In genomic region chr13:64152241-64152669, GRCm38 (mm10) we compare ENCODE assay signal across 8 mouse cellular contexts. TPM values are rescaled to one million over a fixed set of nuclear protein-coding genes. Genes with fewer than 3 reads are reported as not detected.
A peak's percentile ranks its signal among the peaks of the same experiment; 100 is the strongest.
DNase-seq lines count a peak whose midpoint lies in the region; ATAC-seq and TF ChIP-seq lines count a peak whose summit lies in the region.

No protein-coding gene starts in this region.

- ATAC-seq in forebrain, postnatal 0 days: peak; percentile 4

- in situ Hi-C loops in ES-E14 (cut with MboI; ENCODE audit: low sequenced_read_pairs in 2 of 2, unreplicated experiment in 2 of 2): no loop called here

- H3K27ac ChIP-seq in ES-E14 (ENCODE audit: insufficient read depth, low read depth, low read length, poor library complexity, severe bottlenecking): peak overlapping the region; percentile 96
- peak overlapping the region; percentile 62 for H3K27ac ChIP-seq in forebrain, postnatal 0 days (ENCODE audit: low read depth, low read length)

- under 1% methylated on average over 35 of the region's 42 CpGs for WGBS in forebrain, postnatal 0 days

- TF ChIP-seq CTCF in forebrain, postnatal 0 days (IDR thresholded peaks at IDR 0.05; ENCODE audit: low read depth): no peak

- peak overlapping the region; percentile 90 to 94 for H3K4me3 ChIP-seq in ES-E14 (ENCODE audit: insufficient read depth in 1 of 2, low read depth in 1 of 2, low read length in 2 of 2, poor library complexity in 1 of 2, severe bottlenecking in 1 of 2)
- H3K4me3 ChIP-seq in forebrain, postnatal 0 days (ENCODE audit: low read depth, low read length): peak overlapping the region; percentile 82

- peaks cover 3% of the 10 kb centered on the region; the same call in 1 of the 2 replicates for H3K36me3 ChIP-seq in ES-E14 (ENCODE audit: control insufficient read depth, insufficient read depth, low read length, poor library complexity, severe bottlenecking)
- no peaks in the 10 kb centered on the region for H3K36me3 ChIP-seq in forebrain, postnatal 0 days (ENCODE audit: insufficient read depth)

- no peaks in the 10 kb centered on the region for H3K9me3 ChIP-seq in ES-E14 (ENCODE audit: control insufficient read depth, insufficient read depth, low read depth, low read length)
- no peaks in the 10 kb centered on the region for H3K9me3 ChIP-seq in forebrain, postnatal 0 days (ENCODE audit: low read length)

- peak overlapping the region; percentile 93 for H3K9ac ChIP-seq in ES-E14 (ENCODE audit: insufficient read depth, low read depth, low read length, poor library complexity, severe bottlenecking)
- peak overlapping the region; percentile 62 for H3K9ac ChIP-seq in forebrain, postnatal 0 days

- peak overlapping the region; percentile 89 for H3K4me2 ChIP-seq in forebrain, postnatal 0 days (ENCODE audit: low read depth)

- peaks cover 9 to 14% of the 10 kb centered on the region in 2 experiments; a peak in 2 of 4 replicates for H3K4me1 ChIP-seq in ES-E14 (ENCODE audit: control insufficient read depth in 2 of 2, insufficient read depth in 2 of 2, low read length in 2 of 2, poor library complexity in 1 of 2)
- peaks cover 3% of the 10 kb centered on the region; the same call in 1 of the 2 replicates for H3K4me1 ChIP-seq in forebrain, postnatal 0 days (ENCODE audit: insufficient read depth)

- peak; percentile 65 for DNase-seq in ES-E14 (ENCODE audit: low read depth, low spot score)
- peak; percentile 89 for DNase-seq in cerebellum, adult 11-12 months
- peak; percentile 73 for DNase-seq in forebrain, postnatal 0 days
- DNase-seq in heart, postnatal 4 days: peak; percentile 93
- DNase-seq in layer of hippocampus, postnatal 10 days (ENCODE audit: low spot score in 2 of 2): peak; percentile 80 to 83
- DNase-seq in lung, postnatal 10 days: peak; percentile 91
- peak; percentile 76 for DNase-seq in ovary, postnatal 14 days (ENCODE audit: low spot score)
- peak; percentile 82 for DNase-seq in thymus, postnatal 14 days

- peaks cover 7% of the 10 kb centered on the region; the same call in 1 of the 2 replicates for H3K27me3 ChIP-seq in forebrain, postnatal 0 days (ENCODE audit: insufficient read depth, low read length)

TF ChIP-seq in ES-E14, 5 proteins besides CTCF, POLR2A, EP300 and RAD21:
- no peak for TF ChIP-seq ZNF384 (IDR thresholded peaks at IDR 0.05; ENCODE audit: low read depth, low read length)
- peak; percentile 68; the same call in 1 of the 2 replicates for TF ChIP-seq HCFC1 (IDR thresholded peaks at IDR 0.05; ENCODE audit: borderline replicate concordance, insufficient read depth, low read length)
- TF ChIP-seq CHD2 (IDR thresholded peaks at IDR 0.05; ENCODE audit: low read depth, low read length): no peak

RNA-seq across cellular contexts. Expression of gene Zfp367, which starts 0.7 kb away (rescaled TPM):
- total RNA-seq in ES-E14 (2012; rRNA removed): 18.0 and 24.8 TPM in 2 replicates
- total RNA-seq in forebrain, postnatal 0 days (2014; rRNA removed): 6.3 and 9.1 TPM in 2 replicates
- 3.1 and 4.1 TPM in 2 replicates for polyA plus RNA-seq in forebrain, postnatal 0 days (2015; fragmentation: Nextera tagmentation; extraction: Ambion mirVana)
- 10 to 100 TPM; 46.8 to 50.8 TPM for total RNA-seq in heart, postnatal 4 days (2021)
- total RNA-seq in layer of hippocampus, postnatal 10 days (2021): 1 to 10 TPM; 7.7 to 9.5 TPM

RNA-seq across cellular contexts. Expression of gene Habp4, which starts 9.4 kb away (rescaled TPM):
- total RNA-seq in ES-E14 (2012; rRNA removed): 4.3 and 5.3 TPM in 2 replicates
- 34.3 and 37.7 TPM in 2 replicates for total RNA-seq in forebrain, postnatal 0 days (2014; rRNA removed)
- 34.2 and 41.1 TPM in 2 replicates for polyA plus RNA-seq in forebrain, postnatal 0 days (2015; fragmentation: Nextera tagmentation; extraction: Ambion mirVana)
- 10 to 100 TPM; 63.7 to 64.7 TPM for total RNA-seq in heart, postnatal 4 days (2021)
- total RNA-seq in layer of hippocampus, postnatal 10 days (2021): 100 to 1,000 TPM; 120 to 121 TPM

RNA-seq across cellular contexts. Expression of gene Slc35d2, which starts 23.1 kb away (rescaled TPM):
- 7.1 and 9.4 TPM in 2 replicates for total RNA-seq in ES-E14 (2012; rRNA removed)
- 1.4 and 2.6 TPM in 2 replicates for total RNA-seq in forebrain, postnatal 0 days (2014; rRNA removed)
- polyA plus RNA-seq in forebrain, postnatal 0 days (2015; fragmentation: Nextera tagmentation; extraction: Ambion mirVana): 1.0 and 1.5 TPM in 2 replicates
- 1 to 10 TPM; 3.2 to 3.3 TPM for total RNA-seq in heart, postnatal 4 days (2021)
- total RNA-seq in layer of hippocampus, postnatal 10 days (2021): 1 to 10 TPM in 1 of 2 experiments, under 1 TPM in 1; 0.62 to 1.6 TPM

Comparison
In these comparisons a context has a peak if more than half of its experiments do, and no peak if none do; other contexts are left out.
1. Peak in every context shown above with its lines: DNase-seq, ATAC-seq, H3K4me3 ChIP-seq and H3K27ac ChIP-seq.